Mouse (Mus musculus): ENCODE measurements around the gene Mmp2. TPM values are rescaled to one million over a fixed set of nuclear protein-coding genes. Genes with fewer than 3 reads are reported as not detected.
A peak's percentile ranks its signal among the peaks of the same experiment; 100 is the strongest.
"Not testable (repeated sequence)": the region's sequence is repeated elsewhere in the genome, so short reads cannot be mapped to it uniquely, and the experiment has no call there.

The Mmp2 gene
- polyA plus RNA-seq, 1 experiment = 17.1 TPM

- TF ChIP-seq CTCF (conservative IDR thresholded peaks at IDR 0.05; ENCODE audit: insufficient read depth, insufficient read length, low read depth, low read length) = no peak
- no peak for TF ChIP-seq POLR2A (IDR thresholded peaks at IDR 0.05; ENCODE audit: low read depth, low read length)
- Histone ChIP-seq H3K4me3 (ENCODE audit: insufficient read depth, low read depth, low read length) (no peak overlapping the region), H3K27ac (ENCODE audit: insufficient read depth, low read depth, low read length) (no peak overlapping the region), H3K36me3 (ENCODE audit: control insufficient read depth, insufficient read depth, low read length) (no peaks in the 10 kb centered on the region), H3K27me3 (replicated peaks; ENCODE audit: control insufficient read depth, insufficient read depth, low read length) (no peaks in the 10 kb centered on the region), H3K4me1 (ENCODE audit: control insufficient read depth, insufficient read depth, low read length) (no peaks in the 10 kb centered on the region)
- DNase-seq = peak; percentile 5
- 15% methylated on average over 7 of the region's 7 CpGs for WGBS
Observed at GRCm38 (mm10) chr8:92870281-92870680, 43.2 kb downstream of the Mmp2 start.

- H3K27me3 ChIP-seq (replicated peaks; ENCODE audit: control insufficient read depth, insufficient read depth, low read length) = no peaks in the 10 kb centered on the region
- WGBS = 67% methylated on average over 10 of the region's 10 CpGs
Observed at GRCm38 (mm10) chr8:92872063-92872759, 45.1 kb downstream of the Mmp2 start.

GRCm38 (mm10) chr8:92875795-92876194 lies 48.7 kb downstream of the Mmp2 start:
- no peak for TF ChIP-seq POLR2A (IDR thresholded peaks at IDR 0.05; ENCODE audit: low read depth, low read length)
- no peak for TF ChIP-seq CTCF (conservative IDR thresholded peaks at IDR 0.05; ENCODE audit: insufficient read depth, insufficient read length, low read depth, low read length)
- 83% methylated on average over 10 of the region's 10 CpGs for WGBS
- DNase-seq = peak; percentile 22
- no peaks in the 10 kb centered on the region for H3K4me1 ChIP-seq (ENCODE audit: control insufficient read depth, insufficient read depth, low read length)
- H3K4me3 ChIP-seq (ENCODE audit: insufficient read depth, low read depth, low read length) = no peak overlapping the region
- H3K27ac ChIP-seq (ENCODE audit: insufficient read depth, low read depth, low read length) = no peak overlapping the region
- H3K27me3 ChIP-seq (replicated peaks; ENCODE audit: control insufficient read depth, insufficient read depth, low read length) = no peaks in the 10 kb centered on the region
- H3K36me3 ChIP-seq (ENCODE audit: control insufficient read depth, insufficient read depth, low read length) = no peaks in the 10 kb centered on the region

More at GRCm38 (mm10) chr8:92872063-92872759, 45.1 kb downstream of the Mmp2 start:
- DNase-seq = no peak
- no peak overlapping the region for H3K4me3 ChIP-seq (ENCODE audit: insufficient read depth, low read depth, low read length)
- H3K27ac ChIP-seq (ENCODE audit: insufficient read depth, low read depth, low read length) = no peak overlapping the region
- H3K4me1 ChIP-seq (ENCODE audit: control insufficient read depth, insufficient read depth, low read length) = no peaks in the 10 kb centered on the region
- no peak for TF ChIP-seq POLR2A (IDR thresholded peaks at IDR 0.05; ENCODE audit: low read depth, low read length)
- no peak for TF ChIP-seq CTCF (conservative IDR thresholded peaks at IDR 0.05; ENCODE audit: insufficient read depth, insufficient read length, low read depth, low read length)
- no peaks in the 10 kb centered on the region for H3K36me3 ChIP-seq (ENCODE audit: control insufficient read depth, insufficient read depth, low read length)

- H3K36me3 ChIP-seq (ENCODE audit: control insufficient read depth, insufficient read depth, low read length) = no peaks in the 10 kb centered on the region
- no peak overlapping the region for H3K27ac ChIP-seq (ENCODE audit: insufficient read depth, low read depth, low read length)
- no peak overlapping the region for H3K4me3 ChIP-seq (ENCODE audit: insufficient read depth, low read depth, low read length)
- H3K27me3 ChIP-seq (replicated peaks; ENCODE audit: control insufficient read depth, insufficient read depth, low read length) = no peaks in the 10 kb centered on the region
- TF ChIP-seq POLR2A (IDR thresholded peaks at IDR 0.05; ENCODE audit: low read depth, low read length) = no peak
- TF ChIP-seq CTCF (conservative IDR thresholded peaks at IDR 0.05; ENCODE audit: insufficient read depth, insufficient read length, low read depth, low read length) = no peak
- H3K4me1 ChIP-seq (ENCODE audit: control insufficient read depth, insufficient read depth, low read length) = no peaks in the 10 kb centered on the region
- DNase-seq = no peak
- WGBS = 43% methylated on average over 4 of the region's 4 CpGs
Observed at GRCm38 (mm10) chr8:92881247-92881646, 54.2 kb downstream of the Mmp2 start.

GRCm38 (mm10) chr8:92883771-92884170 lies 56.7 kb downstream of the Mmp2 start:
- 56% methylated on average over 2 of the region's 2 CpGs for WGBS
- peak; percentile 25 for DNase-seq

GRCm38 (mm10) chr8:92892216-92892615 lies 65.1 kb downstream of the Mmp2 start:
- not testable (repeated sequence) for H3K27ac ChIP-seq (ENCODE audit: insufficient read depth, low read depth, low read length); H3K4me3 ChIP-seq (ENCODE audit: insufficient read depth, low read depth, low read length); H3K27me3 ChIP-seq (replicated peaks; ENCODE audit: control insufficient read depth, insufficient read depth, low read length); H3K4me1 ChIP-seq (ENCODE audit: control insufficient read depth, insufficient read depth, low read length); DNase-seq; H3K36me3 ChIP-seq (ENCODE audit: control insufficient read depth, insufficient read depth, low read length)
- 76% methylated on average over 3 of the region's 3 CpGs for WGBS

More at GRCm38 (mm10) chr8:92883771-92884170, 56.7 kb downstream of the Mmp2 start:
- Histone ChIP-seq H3K4me3 (ENCODE audit: insufficient read depth, low read depth, low read length) (no peak overlapping the region), H3K27ac (ENCODE audit: insufficient read depth, low read depth, low read length) (no peak overlapping the region), H3K4me1 (ENCODE audit: control insufficient read depth, insufficient read depth, low read length) (no peaks in the 10 kb centered on the region), H3K27me3 (replicated peaks; ENCODE audit: control insufficient read depth, insufficient read depth, low read length) (no peaks in the 10 kb centered on the region), H3K36me3 (ENCODE audit: control insufficient read depth, insufficient read depth, low read length) (no peaks in the 10 kb centered on the region)
- no peak for TF ChIP-seq POLR2A (IDR thresholded peaks at IDR 0.05; ENCODE audit: low read depth, low read length)
- TF ChIP-seq CTCF (conservative IDR thresholded peaks at IDR 0.05; ENCODE audit: insufficient read depth, insufficient read length, low read depth, low read length) = no peak

GRCm38 (mm10) chr8:92893870-92894269 lies 66.8 kb downstream of the Mmp2 start:
- WGBS = 74% methylated on average over 2 of the region's 2 CpGs
- DNase-seq = no peak
- H3K27ac ChIP-seq (ENCODE audit: insufficient read depth, low read depth, low read length) = no peak overlapping the region

More at GRCm38 (mm10) chr8:92893870-92894269, 66.8 kb downstream of the Mmp2 start:
- H3K4me1 ChIP-seq (ENCODE audit: control insufficient read depth, insufficient read depth, low read length) = no peaks in the 10 kb centered on the region
- H3K27me3 ChIP-seq (replicated peaks; ENCODE audit: control insufficient read depth, insufficient read depth, low read length) = no peaks in the 10 kb centered on the region; the same call in 1 of the 2 replicates
- TF ChIP-seq POLR2A (IDR thresholded peaks at IDR 0.05; ENCODE audit: low read depth, low read length) = no peak
- no peak for TF ChIP-seq CTCF (conservative IDR thresholded peaks at IDR 0.05; ENCODE audit: insufficient read depth, insufficient read length, low read depth, low read length)
- H3K36me3 ChIP-seq (ENCODE audit: control insufficient read depth, insufficient read depth, low read length) = no peaks in the 10 kb centered on the region
- no peak overlapping the region for H3K4me3 ChIP-seq (ENCODE audit: insufficient read depth, low read depth, low read length)

Data from kidney, adult 2 months (tissue).